Mouse (Mus musculus): ENCODE results near the gene Olfr981. TPM values are rescaled to one million over a fixed set of nuclear protein-coding genes. Genes with fewer than 3 reads are reported as not detected.

Olfr981 gene
- polyA plus RNA-seq, 1 experiment from 2014 or later, result not detected

Other genes starting within 250 kb of the Olfr981 start
- gene Olfr968, start 238.2 kb upstream of the Olfr981 start, polyA plus RNA-seq (2014; fragmentation: Nextera tagmentation; extraction: Ambion mirVana), result not detected in 2 replicates
- gene Olfr969, start 230.5 kb upstream of the Olfr981 start, polyA plus RNA-seq (2014; fragmentation: Nextera tagmentation; extraction: Ambion mirVana), result not detected in 2 replicates
- gene Olfr970, start 212.6 kb upstream of the Olfr981 start, polyA plus RNA-seq (2014; fragmentation: Nextera tagmentation; extraction: Ambion mirVana), result not detected in 2 replicates
- gene Olfr971, start 184.6 kb upstream of the Olfr981 start, polyA plus RNA-seq (2014; fragmentation: Nextera tagmentation; extraction: Ambion mirVana), result not detected in 2 replicates
- not detected in 2 replicates for gene Olfr972, start 155.0 kb upstream of the Olfr981 start, polyA plus RNA-seq (2014; fragmentation: Nextera tagmentation; extraction: Ambion mirVana)
- not detected in 2 replicates for gene Olfr229, start 114.1 kb upstream of the Olfr981 start, polyA plus RNA-seq (2014; fragmentation: Nextera tagmentation; extraction: Ambion mirVana)
- not detected in 2 replicates for gene Olfr974, start 84.0 kb upstream of the Olfr981 start, polyA plus RNA-seq (2014; fragmentation: Nextera tagmentation; extraction: Ambion mirVana)
- 0.09 TPM in 1 of 2 replicates, not detected in the other for gene Olfr975, start 69.4 kb upstream of the Olfr981 start, polyA plus RNA-seq (2014; fragmentation: Nextera tagmentation; extraction: Ambion mirVana)
- gene Olfr976, start 60.3 kb upstream of the Olfr981 start, polyA plus RNA-seq (2014; fragmentation: Nextera tagmentation; extraction: Ambion mirVana), result not detected in 2 replicates
- gene Olfr978, start 29.4 kb upstream of the Olfr981 start, polyA plus RNA-seq (2014; fragmentation: Nextera tagmentation; extraction: Ambion mirVana), result not detected in 2 replicates
- gene Olfr979, start 18.0 kb upstream of the Olfr981 start, polyA plus RNA-seq (2014; fragmentation: Nextera tagmentation; extraction: Ambion mirVana), result not detected in 2 replicates
- gene Olfr980, start 11.9 kb upstream of the Olfr981 start, polyA plus RNA-seq (2014; fragmentation: Nextera tagmentation; extraction: Ambion mirVana), result not detected in 2 replicates
- gene Olfr982, start 52.4 kb downstream of the Olfr981 start, polyA plus RNA-seq (2014; fragmentation: Nextera tagmentation; extraction: Ambion mirVana), result not detected in 2 replicates
- not detected in 2 replicates for gene Olfr983, start 72.1 kb downstream of the Olfr981 start, polyA plus RNA-seq (2014; fragmentation: Nextera tagmentation; extraction: Ambion mirVana)
- gene Olfr984, start 92.7 kb downstream of the Olfr981 start, polyA plus RNA-seq (2014; fragmentation: Nextera tagmentation; extraction: Ambion mirVana), result not detected in 2 replicates
- not detected in 2 replicates for gene Olfr985, start 108.7 kb downstream of the Olfr981 start, polyA plus RNA-seq (2014; fragmentation: Nextera tagmentation; extraction: Ambion mirVana)
- not detected in 2 replicates for gene Tmem225, start 126.7 kb downstream of the Olfr981 start, polyA plus RNA-seq (2014; fragmentation: Nextera tagmentation; extraction: Ambion mirVana)
- gene Olfr986, start 159.5 kb downstream of the Olfr981 start, polyA plus RNA-seq (2014; fragmentation: Nextera tagmentation; extraction: Ambion mirVana), result not detected in 2 replicates
- 6.2 and 6.6 TPM in 2 replicates for gene Zfp202, start 170.9 kb downstream of the Olfr981 start, polyA plus RNA-seq (2014; fragmentation: Nextera tagmentation; extraction: Ambion mirVana)
- 7.9 and 8.0 TPM in 2 replicates for gene Scn3b, start 247.8 kb downstream of the Olfr981 start, polyA plus RNA-seq (2014; fragmentation: Nextera tagmentation; extraction: Ambion mirVana)